Mouse (Mus musculus): ENCODE data around the gene Clpp. TPM values are rescaled to one million over a fixed set of nuclear protein-coding genes. Genes with fewer than 3 reads are reported as not detected.

Clpp gene
- polyA plus RNA-seq, 1 experiment from 2014 or later: 178 TPM

GRCm38 (mm10) chr17:57020960-57021359 is 30.9 kb downstream of the Clpp start:
- H3K4me2 ChIP-seq (replicated peaks; ENCODE audit: low read depth, low read length): no peak overlapping the region
- H3K9ac ChIP-seq (replicated peaks; ENCODE audit: low read length): no peak overlapping the region
- H3K36me3 ChIP-seq (ENCODE audit: insufficient read depth, low read length): peaks cover 62% of the 10 kb centered on the region
- no peaks in the 10 kb centered on the region for H3K4me1 ChIP-seq (ENCODE audit: insufficient read depth, low read length)
- WGBS: 93% methylated on average over 5 of the region's 5 CpGs
- H3K27me3 ChIP-seq (ENCODE audit: insufficient read depth, low read length): no peaks in the 10 kb centered on the region
- no peak overlapping the region for H3K4me3 ChIP-seq (ENCODE audit: low read length)
- no peak for ATAC-seq (ENCODE audit: low FRiP score, low TSS enrichment)
- no peaks in the 10 kb centered on the region for H3K9me3 ChIP-seq (ENCODE audit: low read length)
- H3K27ac ChIP-seq (ENCODE audit: low read length): no peak overlapping the region

GRCm38 (mm10) chr17:57027471-57027870 is 37.4 kb downstream of the Clpp start:
- Histone ChIP-seq H3K36me3 (ENCODE audit: insufficient read depth, low read length) (peaks cover 60% of the 10 kb centered on the region), H3K4me1 (ENCODE audit: insufficient read depth, low read length) (peaks cover 16% of the 10 kb centered on the region), H3K27me3 (ENCODE audit: insufficient read depth, low read length) (no peaks in the 10 kb centered on the region), H3K9me3 (ENCODE audit: low read length) (no peaks in the 10 kb centered on the region), H3K4me3 (ENCODE audit: low read length) (no peak overlapping the region), H3K9ac (replicated peaks; ENCODE audit: low read length) (no peak overlapping the region), H3K4me2 (replicated peaks; ENCODE audit: low read depth, low read length) (no peak overlapping the region), H3K27ac (ENCODE audit: low read length) (no peak overlapping the region)
- 89% methylated on average over 4 of the region's 4 CpGs for WGBS
- ATAC-seq (ENCODE audit: low FRiP score, low TSS enrichment): no peak

- no peak overlapping the region for H3K27ac ChIP-seq (ENCODE audit: low read length)
- H3K4me1 ChIP-seq (ENCODE audit: insufficient read depth, low read length): peaks cover 18% of the 10 kb centered on the region
- ATAC-seq (ENCODE audit: low FRiP score, low TSS enrichment): no peak
- no peaks in the 10 kb centered on the region for H3K9me3 ChIP-seq (ENCODE audit: low read length)
- peaks cover 37% of the 10 kb centered on the region for H3K36me3 ChIP-seq (ENCODE audit: insufficient read depth, low read length)
- H3K27me3 ChIP-seq (ENCODE audit: insufficient read depth, low read length): no peaks in the 10 kb centered on the region
- WGBS: 18% methylated on average over 8 of the region's 8 CpGs
- H3K9ac ChIP-seq (replicated peaks; ENCODE audit: low read length): peak overlapping the region; percentile 100
- H3K4me2 ChIP-seq (replicated peaks; ENCODE audit: low read depth, low read length): peak overlapping the region; percentile 76
- H3K4me3 ChIP-seq (ENCODE audit: low read length): peak overlapping the region; percentile 91
Observed at GRCm38 (mm10) chr17:57029691-57030090, 39.6 kb downstream of the Clpp start.

- Histone ChIP-seq H3K4me2 (replicated peaks; ENCODE audit: low read depth, low read length) (peak within 1 kb of the TSS; percentile 76), H3K4me3 (ENCODE audit: low read length) (peak within 1 kb of the TSS; percentile 91), H3K27me3 (ENCODE audit: insufficient read depth, low read length) (no peaks in the 10 kb centered on the region), H3K9me3 (ENCODE audit: low read length) (no peaks in the 10 kb centered on the region), H3K36me3 (ENCODE audit: insufficient read depth, low read length) (peaks cover 24% of the 10 kb centered on the region), H3K4me1 (ENCODE audit: insufficient read depth, low read length) (peaks cover 18% of the 10 kb centered on the region), H3K9ac (replicated peaks; ENCODE audit: low read length) (peak within 1 kb of the TSS; percentile 100), H3K27ac (ENCODE audit: low read length) (peak within 1 kb of the TSS; percentile 94)
- 0% methylated on average over 56 of the region's 99 CpGs for WGBS
- ATAC-seq (ENCODE audit: low FRiP score, low TSS enrichment): no peak
Observed at GRCm38 (mm10) chr17:57030931-57031660, 41.0 kb downstream of the Clpp start, which contains the start of gene Khsrp. Khsrp (minus strand) TSS chr17:57031522.

- under 1% methylated on average over 38 of the region's 38 CpGs for WGBS
- H3K4me3 ChIP-seq (ENCODE audit: low read length): peak overlapping the region; percentile 49
- H3K4me2 ChIP-seq (replicated peaks; ENCODE audit: low read depth, low read length): peak overlapping the region; percentile 60
- H3K27ac ChIP-seq (ENCODE audit: low read length): peak overlapping the region; percentile 91
- peak overlapping the region; percentile 77 for H3K9ac ChIP-seq (replicated peaks; ENCODE audit: low read length)
- no peaks in the 10 kb centered on the region for H3K27me3 ChIP-seq (ENCODE audit: insufficient read depth, low read length)
- peaks cover 17% of the 10 kb centered on the region for H3K36me3 ChIP-seq (ENCODE audit: insufficient read depth, low read length)
- H3K4me1 ChIP-seq (ENCODE audit: insufficient read depth, low read length): peaks cover 18% of the 10 kb centered on the region
- H3K9me3 ChIP-seq (ENCODE audit: low read length): no peaks in the 10 kb centered on the region
- ATAC-seq (ENCODE audit: low FRiP score, low TSS enrichment): peak; percentile 97
Observed at GRCm38 (mm10) chr17:57031661-57032420, 41.7 kb downstream of the Clpp start.

- H3K9ac ChIP-seq (replicated peaks; ENCODE audit: low read length): no peak overlapping the region; the same call in 1 of the 2 replicates
- H3K9me3 ChIP-seq (ENCODE audit: low read length): no peaks in the 10 kb centered on the region
- H3K27me3 ChIP-seq (ENCODE audit: insufficient read depth, low read length): no peaks in the 10 kb centered on the region
- 89% methylated on average over 4 of the region's 4 CpGs for WGBS
- peaks cover 8% of the 10 kb centered on the region for H3K36me3 ChIP-seq (ENCODE audit: insufficient read depth, low read length)
- no peak for ATAC-seq (ENCODE audit: low FRiP score, low TSS enrichment)
- H3K4me1 ChIP-seq (ENCODE audit: insufficient read depth, low read length): peaks cover 18% of the 10 kb centered on the region
- no peak overlapping the region for H3K27ac ChIP-seq (ENCODE audit: low read length)
- peak overlapping the region; percentile 60 for H3K4me2 ChIP-seq (replicated peaks; ENCODE audit: low read depth, low read length)
- peak overlapping the region; percentile 49; the same call in 1 of the 2 replicates for H3K4me3 ChIP-seq (ENCODE audit: low read length)
Observed at GRCm38 (mm10) chr17:57032854-57033253, 42.7 kb downstream of the Clpp start.

GRCm38 (mm10) chr17:57038978-57039377 is 48.9 kb downstream of the Clpp start:
- no peak overlapping the region for H3K9ac ChIP-seq (replicated peaks; ENCODE audit: low read length)
- no peaks in the 10 kb centered on the region for H3K4me1 ChIP-seq (ENCODE audit: insufficient read depth, low read length)
- no peaks in the 10 kb centered on the region for H3K9me3 ChIP-seq (ENCODE audit: low read length)
- H3K27me3 ChIP-seq (ENCODE audit: insufficient read depth, low read length): peaks cover 9% of the 10 kb centered on the region
- 47% methylated on average over 8 of the region's 8 CpGs for WGBS
- no peak overlapping the region for H3K4me3 ChIP-seq (ENCODE audit: low read length)
- no peak overlapping the region for H3K4me2 ChIP-seq (replicated peaks; ENCODE audit: low read depth, low read length)
- ATAC-seq (ENCODE audit: low FRiP score, low TSS enrichment): no peak
- no peak overlapping the region for H3K27ac ChIP-seq (ENCODE audit: low read length)
- H3K36me3 ChIP-seq (ENCODE audit: insufficient read depth, low read length): no peaks in the 10 kb centered on the region

DNA sequence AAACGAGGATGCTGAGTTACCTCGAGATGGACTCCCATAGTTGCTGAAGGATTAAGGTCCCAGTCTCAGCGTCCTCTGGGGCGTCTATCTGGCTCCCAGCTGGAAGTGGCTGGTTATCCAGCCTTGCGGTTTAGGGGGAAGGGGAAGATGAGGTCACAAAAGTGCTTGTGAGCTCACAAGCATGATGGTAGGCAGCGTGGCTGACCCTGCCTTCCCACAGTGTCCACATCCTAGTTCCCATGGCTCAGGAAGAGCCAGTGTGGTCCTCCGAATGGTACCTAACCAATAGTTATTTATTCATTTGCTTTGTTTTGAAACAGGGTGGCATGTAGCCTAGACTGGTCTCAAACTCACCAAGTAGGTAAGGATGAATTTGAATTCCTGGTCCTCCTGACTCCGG is 51.4 kb downstream of the Clpp start, which contains the start of gene Slc25a41:
TSS of gene Slc25a41 (minus strand) at position 101 of the 400 bp plus-strand sequence.
- 79% methylated on average over 8 of the region's 8 CpGs for WGBS
- Histone ChIP-seq H3K9ac (replicated peaks; ENCODE audit: low read length) (no peak within 1 kb of the TSS), H3K4me3 (ENCODE audit: low read length) (no peak within 1 kb of the TSS), H3K4me1 (ENCODE audit: insufficient read depth, low read length) (no peaks in the 10 kb centered on the region), H3K9me3 (ENCODE audit: low read length) (no peaks in the 10 kb centered on the region), H3K27me3 (ENCODE audit: insufficient read depth, low read length) (peaks cover 9% of the 10 kb centered on the region), H3K36me3 (ENCODE audit: insufficient read depth, low read length) (no peaks in the 10 kb centered on the region), H3K27ac (ENCODE audit: low read length) (no peak within 1 kb of the TSS), H3K4me2 (replicated peaks; ENCODE audit: low read depth, low read length) (no peak within 1 kb of the TSS)
- no peak for ATAC-seq (ENCODE audit: low FRiP score, low TSS enrichment)
